Mouse (Mus musculus) hindlimb bud, embryonic 11.5 days (tissue): Measurements from ENCODE around the gene Adamtsl2.
A peak's percentile ranks its signal among the peaks of the same experiment; 100 is the strongest.

ENCODE experiments used
- DNase-seq: peaks from one replicate; pipeline ENCODE4 v3.0.0-alpha.2; 2012; ENCODE audit warnings: low read depth, low spot score; ENCODE audit errors: extremely low spot score

Gene Adamtsl2

GRCm38 (mm10) chr2:27079152-27079584 is at the start of gene Adamtsl2:
TSS of gene Adamtsl2 (plus strand) at chr2:27079379.
- DNase-seq: no peak

DNA sequence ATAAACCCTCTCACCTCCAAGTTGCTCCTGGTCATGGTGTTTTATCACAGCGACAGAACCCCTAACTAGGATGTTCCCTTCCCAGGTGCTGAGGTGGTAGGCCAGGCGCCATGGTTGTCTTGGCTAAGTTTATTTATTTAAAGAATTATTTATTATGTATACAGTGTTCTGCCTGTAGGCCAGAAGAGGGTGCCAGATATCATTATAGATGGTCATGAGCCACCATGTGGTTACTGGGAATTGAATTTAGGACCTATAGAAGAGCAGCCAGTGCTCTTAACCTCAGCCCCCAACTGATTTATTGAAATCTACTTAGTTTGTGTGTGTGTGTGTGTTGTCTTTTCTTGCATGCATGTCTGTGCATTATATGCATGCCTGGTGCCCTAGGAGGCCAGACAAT is 46.8 kb upstream of the Adamtsl2 start:
- DNase-seq: no peak

- DNase-seq: no peak
Observed at GRCm38 (mm10) chr2:27036003-27036402, 43.2 kb upstream of the Adamtsl2 start.

GRCm38 (mm10) chr2:27037008-27037407 is 42.2 kb upstream of the Adamtsl2 start:
- DNase-seq: no peak

- peak; percentile 81 for DNase-seq
Observed at GRCm38 (mm10) chr2:27038596-27038995, 40.6 kb upstream of the Adamtsl2 start.

DNA sequence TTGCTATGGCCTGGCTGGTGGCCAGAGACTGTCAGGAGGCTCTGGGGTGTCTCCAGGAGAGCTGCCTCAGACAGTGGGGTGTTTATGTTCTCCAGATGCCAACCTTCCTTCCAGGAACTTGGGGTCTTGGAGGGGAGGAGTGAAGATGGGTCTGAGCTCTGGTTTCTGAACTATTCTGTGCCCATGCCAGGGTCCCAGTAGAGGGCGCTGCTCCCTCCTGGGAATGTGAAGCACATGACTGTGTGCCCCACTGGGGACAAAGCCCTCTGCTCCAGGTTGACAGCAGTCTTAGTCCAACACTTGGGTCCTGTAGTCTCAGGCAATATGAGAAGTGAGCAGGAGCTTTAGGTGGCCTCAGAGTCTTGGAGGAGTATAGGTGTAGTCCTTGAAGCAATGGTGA is 39.9 kb upstream of the Adamtsl2 start:
- no peak for DNase-seq

DNA sequence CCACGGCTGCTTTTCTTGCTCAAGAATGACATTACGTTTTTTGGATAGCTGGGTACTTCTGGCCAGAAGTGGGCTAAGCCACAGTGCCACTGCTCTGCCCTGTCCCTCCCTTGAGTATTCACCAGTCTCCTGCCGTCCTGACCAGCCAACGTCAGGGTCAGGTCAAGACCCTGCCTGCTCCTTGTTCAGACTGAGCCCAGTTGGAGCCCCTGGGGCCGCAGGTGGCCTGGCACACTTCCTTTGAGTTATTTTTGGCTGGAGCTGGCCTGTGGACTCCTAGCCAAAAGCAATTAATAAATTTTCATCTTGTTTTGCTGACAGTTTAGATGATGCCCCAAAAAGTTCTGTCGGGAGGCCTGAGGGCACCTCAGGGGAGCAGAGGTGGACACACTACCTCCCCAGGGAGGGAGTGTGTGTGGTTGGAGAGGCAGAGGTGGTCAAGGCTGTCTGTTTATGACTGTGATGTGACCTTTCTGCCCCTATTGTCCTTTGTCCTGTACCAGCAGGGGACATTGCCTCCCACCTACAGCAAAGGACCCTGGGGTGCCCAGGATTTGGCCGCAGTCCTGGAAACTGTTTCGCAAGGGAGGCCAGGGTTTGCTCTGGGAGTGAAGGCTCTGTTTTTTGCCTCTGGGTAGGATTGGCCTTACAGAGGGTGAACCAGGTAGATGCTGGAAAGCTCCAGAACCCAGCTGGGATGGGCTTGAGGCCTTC is 36.9 kb upstream of the Adamtsl2 start:
- no peak for DNase-seq

GRCm38 (mm10) chr2:27043461-27043860 is 35.7 kb upstream of the Adamtsl2 start:
- peak; percentile 46 for DNase-seq

GRCm38 (mm10) chr2:27044166-27044565 is 35.0 kb upstream of the Adamtsl2 start:
- DNase-seq: no peak

DNA sequence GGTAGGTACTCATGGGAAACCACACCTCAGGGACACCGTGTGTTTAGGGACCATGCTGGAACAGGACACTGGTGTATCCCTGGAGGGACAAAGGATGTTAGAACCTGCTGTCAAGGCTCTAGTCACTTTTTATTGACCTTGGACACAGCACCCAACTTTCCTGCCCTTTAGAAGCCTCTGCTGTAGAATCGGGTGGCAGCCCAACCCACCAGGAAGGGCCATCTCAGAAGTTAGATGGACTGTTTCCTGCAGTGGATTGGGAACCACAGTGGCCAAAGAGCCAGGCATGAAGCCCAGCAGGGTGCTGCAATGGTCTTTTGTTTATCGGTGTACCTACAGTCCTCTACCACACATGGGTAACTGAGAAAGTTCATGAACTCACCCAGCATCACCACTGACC is 34.5 kb upstream of the Adamtsl2 start:
- no peak for DNase-seq

- no peak for DNase-seq
Observed at GRCm38 (mm10) chr2:27045979-27046770, 33.0 kb upstream of the Adamtsl2 start.

DNA sequence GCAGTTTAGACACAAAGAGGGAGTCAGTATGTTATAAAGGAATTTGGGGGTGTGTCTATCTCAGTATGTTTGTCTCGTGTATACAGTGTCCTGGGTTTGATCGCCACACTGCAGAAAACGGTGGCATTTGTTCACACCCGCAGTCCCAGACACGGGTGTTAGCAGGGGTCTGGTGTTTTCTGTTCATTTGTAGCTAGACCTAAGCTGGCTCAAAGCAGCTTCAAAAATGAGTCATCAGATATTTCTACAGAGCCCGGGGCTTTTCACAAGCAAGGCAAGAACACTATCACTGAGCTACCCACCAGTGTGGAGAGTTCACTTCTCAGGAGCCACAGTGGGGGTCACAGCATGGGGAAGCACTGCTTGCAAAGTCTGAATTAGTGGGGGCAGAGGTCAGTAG is 29.8 kb upstream of the Adamtsl2 start:
- no peak for DNase-seq

- DNase-seq: no peak
Observed at GRCm38 (mm10) chr2:27058251-27058650, 20.9 kb upstream of the Adamtsl2 start.

DNA sequence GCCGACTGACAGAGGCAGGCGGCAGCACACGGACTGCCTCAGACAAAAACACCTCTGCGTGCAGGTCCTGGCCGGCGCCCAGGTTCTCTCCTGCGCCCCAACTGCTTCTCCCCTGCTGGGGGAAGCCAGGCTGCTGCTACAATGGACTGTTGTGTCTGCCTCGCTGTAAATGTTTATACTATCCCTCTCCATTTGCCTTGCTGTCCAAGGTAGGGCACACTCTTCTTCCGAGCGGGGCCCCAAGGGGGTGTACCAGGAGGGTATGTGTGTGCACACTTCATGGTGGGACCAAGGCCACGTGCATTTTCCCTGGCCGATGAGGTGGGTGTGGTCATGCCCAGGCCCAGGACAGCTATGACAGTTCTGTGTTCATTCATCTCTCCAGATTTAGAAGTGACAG is 20.4 kb upstream of the Adamtsl2 start:
- no peak for DNase-seq

- no peak for DNase-seq
Observed at GRCm38 (mm10) chr2:27059187-27059586, 20.0 kb upstream of the Adamtsl2 start.

- no peak for DNase-seq
Observed at GRCm38 (mm10) chr2:27067124-27067523, 12.1 kb upstream of the Adamtsl2 start.

DNA sequence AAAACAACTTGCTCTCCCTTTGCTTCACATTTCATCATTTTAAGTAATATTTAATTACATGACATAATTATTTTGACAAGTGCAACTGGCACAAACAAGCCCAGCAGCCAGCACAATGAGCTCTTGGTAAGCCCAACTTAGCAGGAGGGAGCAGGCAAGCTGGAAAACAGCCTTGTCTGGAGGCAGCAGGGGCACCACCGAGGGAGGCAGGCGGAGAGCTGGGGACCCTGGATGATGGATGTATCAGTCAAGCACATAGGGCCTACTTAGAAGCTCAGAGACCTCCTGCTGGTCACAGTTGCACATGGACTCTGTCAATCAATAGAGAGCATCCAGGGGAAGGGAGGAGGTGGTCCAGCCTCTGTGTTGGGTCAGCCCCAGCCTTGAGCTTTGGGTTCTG is 11.2 kb upstream of the Adamtsl2 start:
- DNase-seq: no peak

DNA sequence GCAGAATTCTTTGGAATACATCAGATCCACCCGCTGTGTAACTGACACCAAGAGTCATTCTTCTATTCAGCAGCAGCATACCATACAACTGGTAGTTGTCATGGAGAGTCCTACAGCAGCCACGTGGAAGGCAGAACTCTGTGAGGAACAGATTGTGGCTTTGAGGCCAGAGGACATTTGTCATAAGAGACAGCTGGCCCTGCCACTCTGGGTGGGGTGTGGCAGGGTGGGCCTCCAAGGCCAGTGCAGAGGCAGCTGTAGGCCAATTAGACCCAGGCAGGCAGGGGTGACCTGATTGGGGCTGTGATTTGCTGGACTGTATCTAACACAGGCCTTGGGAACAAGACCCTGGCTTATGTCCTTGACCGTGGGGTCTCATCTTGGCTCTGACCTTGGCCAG is 9.5 kb upstream of the Adamtsl2 start:
- no peak for DNase-seq

DNA sequence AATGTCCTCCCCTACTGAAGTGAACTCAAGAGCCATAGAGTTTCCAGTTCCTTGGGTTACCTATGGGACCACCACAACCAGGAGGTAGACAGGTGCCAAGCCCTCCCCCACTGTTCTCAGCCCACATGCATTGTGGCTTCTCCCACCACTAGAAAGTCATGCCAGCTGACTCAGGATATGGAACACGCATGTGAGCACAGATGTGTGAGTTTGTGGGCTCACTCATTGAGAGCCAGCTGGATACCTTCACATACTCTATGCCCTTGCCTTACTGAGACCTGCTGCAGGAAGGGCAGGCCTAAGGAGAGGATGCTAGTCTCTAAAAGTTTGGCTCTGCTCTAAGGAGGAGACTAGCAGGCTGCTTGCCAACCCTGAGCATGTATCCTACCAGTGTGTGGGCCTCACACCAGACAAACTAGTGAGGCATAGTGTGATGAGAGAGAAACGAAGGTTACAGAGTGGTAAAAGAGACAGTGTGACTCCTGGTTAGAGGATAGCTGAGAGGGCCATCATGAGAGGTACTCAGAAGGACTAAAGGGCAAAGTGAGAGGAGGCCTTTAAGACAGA is 8.8 kb upstream of the Adamtsl2 start:
- DNase-seq: no peak

GRCm38 (mm10) chr2:27071137-27071536 is 8.0 kb upstream of the Adamtsl2 start:
- DNase-seq: no peak

DNA sequence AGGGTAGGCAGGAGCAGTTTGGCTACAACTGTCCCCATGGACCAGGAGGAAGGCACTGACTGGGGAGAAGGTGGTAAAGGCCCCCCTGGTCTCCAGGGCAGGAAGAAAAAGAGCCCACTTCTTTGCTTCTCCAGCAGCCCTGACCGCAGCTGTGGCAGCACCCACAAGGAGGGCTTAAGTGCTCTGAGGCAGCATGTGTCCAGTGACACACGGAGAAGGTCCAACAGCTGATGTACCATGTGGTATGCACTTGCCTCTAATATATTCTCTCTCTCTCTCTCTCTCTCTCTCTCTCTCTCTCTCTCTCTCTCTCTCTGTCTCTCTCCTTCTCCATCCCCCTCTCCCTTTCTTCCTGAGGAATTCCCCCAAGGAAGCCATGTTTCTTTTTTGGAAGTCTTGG is 7.2 kb upstream of the Adamtsl2 start, which contains the start of gene Mymk:
Mymk (minus strand) TSS at position 202 of the 400 bp plus-strand sequence.
- no peak for DNase-seq

DNA sequence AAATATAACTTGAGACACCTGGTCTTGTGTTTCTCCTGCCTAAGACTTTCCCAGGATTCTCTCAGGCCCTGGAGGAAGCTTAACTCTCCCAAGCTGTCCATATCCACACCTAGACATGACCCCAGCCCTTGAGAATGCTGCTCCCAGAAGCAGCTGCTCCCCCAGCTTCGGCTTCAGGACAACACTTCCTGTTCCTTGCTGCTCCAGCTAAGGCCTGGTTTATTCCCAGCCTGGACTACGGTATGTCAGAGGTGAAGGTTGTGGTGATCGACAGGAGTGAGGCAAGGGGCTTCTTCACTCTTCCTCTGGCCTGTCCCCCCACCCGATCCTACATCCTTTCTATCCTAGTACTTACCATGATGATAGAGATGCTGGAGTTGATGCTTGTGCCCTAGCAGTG is 5.8 kb upstream of the Adamtsl2 start:
- no peak for DNase-seq
